Mouse (Mus musculus) erythroblast, embryonic 14.5 days (primary cell): ENCODE results near the gene Sgce.

Experiments used
- GATA1 ChIP-seq: IDR thresholded peaks from 2 replicates; pipeline ENCODE4 v1.6.1; 2012; ENCODE audit warnings: low read length, inconsistent platforms, mixed read lengths
- TAL1 ChIP-seq: IDR thresholded peaks from 3 replicates; pipeline ENCODE4 v1.6.1; 2012; ENCODE audit warnings: low read length, inconsistent platforms, mixed read lengths

GRCm38 (mm10) chr6:4746036-4746695 is 841 bp downstream of the Sgce start:
- TF ChIP-seq TAL1 (no peak), GATA1 (no peak)
